Mouse (Mus musculus) liver, embryonic 14.5 days (tissue): ENCODE measurements at regions not wholly inside any gene's neighbourhood (a gene's known extent, or its start where the extent isn't known, plus 50 kb on each side); places are given as distances from the start of the nearest gene placed in this dataset.

Experiments used
- CTCF ChIP-seq: IDR thresholded peaks from 2 replicates; pipeline ENCODE4 v1.5.1; 2016; ENCODE audit warnings: antibody characterized with exemption, low read depth, control low read depth
- EP300 ChIP-seq: IDR thresholded peaks from 2 replicates; pipeline ENCODE4 v1.6.1; 2016; ENCODE audit warnings: antibody characterized with exemption, low read depth

- no peak for TF ChIP-seq CTCF
- no peak for TF ChIP-seq EP300
Observed at GRCm38 (mm10) chr7:69493062-69493930, 744.3 kb upstream of the Arrdc4 start.
